Mouse (Mus musculus) small intestine, adult 2 months (tissue): ENCODE results near the gene Cfap70. TPM values are rescaled to one million over a fixed set of nuclear protein-coding genes. Genes with fewer than 3 reads are reported as not detected.
A peak's percentile ranks its signal among the peaks of the same experiment; 100 is the strongest.

Experiments
- H3K27ac ChIP-seq: fragments of 200-500 bp; 2 replicates; pipeline ENCODE4 v1.5.1; 2012; ENCODE audit warnings: low read depth, low read length, control low read depth, inconsistent platforms; ENCODE audit not compliant: insufficient read depth
- H3K27me3 ChIP-seq: fragments of 200-500 bp; 2 replicates; pipeline ENCODE4 v1.6.1; 2012; ENCODE audit warnings: mild to moderate bottlenecking, moderate library complexity, low read length, inconsistent platforms; ENCODE audit not compliant: control insufficient read depth, insufficient read depth
- H3K36me3 ChIP-seq: fragments of 200-500 bp; 2 replicates; pipeline ENCODE4 v1.6.1; 2012; ENCODE audit warnings: mild to moderate bottlenecking, low read length, control low read depth, inconsistent platforms; ENCODE audit not compliant: control insufficient read depth, insufficient read depth
- H3K4me1 ChIP-seq: fragments of 200-500 bp; 2 replicates; pipeline ENCODE4 v1.6.1; 2012; ENCODE audit warnings: low read length, inconsistent platforms, mixed read lengths; ENCODE audit not compliant: control insufficient read depth, insufficient read depth, insufficient read length
- H3K4me3 ChIP-seq: fragments of 200-500 bp; 2 replicates; pipeline ENCODE4 v1.5.1; 2012; ENCODE audit warnings: low read depth, mild to moderate bottlenecking, control low read depth, inconsistent platforms, low read length, moderate library complexity
- CTCF ChIP-seq: fragments of 200-500 bp; IDR thresholded peaks from 2 replicates; pipeline ENCODE4 v1.5.1; 2012; ENCODE audit warnings: low read depth, mild to moderate bottlenecking, control low read depth, inconsistent platforms, low read length, moderate library complexity, mixed read lengths; ENCODE audit not compliant: insufficient replicate concordance, insufficient read length; ENCODE audit errors: extremely low read depth
- POLR2A ChIP-seq: fragments of 200-500 bp; IDR thresholded peaks from 2 replicates; pipeline ENCODE4 v1.6.1; 2012; ENCODE audit warnings: low read depth, mild to moderate bottlenecking, control low read depth, inconsistent platforms, low read length, moderate library complexity
- WGBS: fragments of 180-500 bp; shearing (Covaris S2); methylation state at CpG from one replicate; pipeline ENCODE4 v1.1.7; 2018; 5-methylcytosine and 5-hydroxymethylcytosine counted together
- polyA plus RNA-seq: library from polyadenylated mRNA; depleted of rRNA; stranded (reverse); fragments of >200 nt; gene quantifications from 2 replicates; pipeline ENCODE4 v1.2.3, GENCODE M21; 2012; rRNA removed

The Cfap70 gene
- not detected in 2 replicates for polyA plus RNA-seq

- Histone ChIP-seq H3K27ac (no peak within 1 kb of the TSS), H3K4me1 (peaks cover 3% of the 10 kb centered on the region; the same call in 1 of the 2 replicates), H3K4me3 (peak within 1 kb of the TSS; percentile 41), H3K27me3 (no peaks in the 10 kb centered on the region), H3K36me3 (peaks cover 14% of the 10 kb centered on the region)
- 3% methylated on average over 15 of the region's 15 CpGs for WGBS
- TF ChIP-seq CTCF: no peak
- no peak for TF ChIP-seq POLR2A
Measured at GRCm38 (mm10) chr14:20451765-20452331, at the start of gene Cfap70. Gene Cfap70 (minus strand): TSS chr14:20452226.

- peaks cover 23% of the 10 kb centered on the region for H3K36me3 ChIP-seq
- H3K4me1 ChIP-seq: no peaks in the 10 kb centered on the region; the same call in 1 of the 2 replicates
- TF ChIP-seq POLR2A: no peak
- no peak for TF ChIP-seq CTCF
- no peaks in the 10 kb centered on the region for H3K27me3 ChIP-seq
- no peak overlapping the region for H3K27ac ChIP-seq
- H3K4me3 ChIP-seq: no peak overlapping the region
- WGBS: 91% methylated on average over 3 of the region's 3 CpGs
Measured at GRCm38 (mm10) chr14:20499982-20500381, 48.0 kb upstream of the Cfap70 start.

DNA sequence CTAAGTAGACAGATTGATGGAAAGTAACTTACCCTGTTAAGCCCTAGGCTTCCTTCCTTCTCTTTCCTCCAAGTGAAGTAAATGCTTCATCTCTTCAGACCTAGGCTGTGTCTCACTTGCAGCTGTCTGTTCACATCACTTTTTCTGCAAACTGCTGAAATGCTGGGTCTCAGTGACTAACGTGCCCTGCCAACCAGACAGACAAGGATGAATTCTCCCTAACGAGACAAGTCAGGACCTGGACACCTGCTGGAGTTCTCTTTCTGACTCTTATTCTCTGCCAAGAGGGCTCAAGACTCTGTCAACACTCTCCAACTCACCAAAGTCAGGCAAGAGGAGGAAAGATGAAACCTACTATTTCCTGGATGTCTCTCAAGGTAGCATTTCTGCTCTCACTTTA lies 44.6 kb upstream of the Cfap70 start, which contains the start of gene Mss51:
TSS of gene Mss51 (minus strand) at position 299 of the 400 bp plus-strand sequence.
- H3K4me3 ChIP-seq: no peak within 1 kb of the TSS
- H3K27me3 ChIP-seq: no peaks in the 10 kb centered on the region
- no peak for TF ChIP-seq CTCF
- TF ChIP-seq POLR2A: no peak
- 79% methylated on average over 2 of the region's 2 CpGs for WGBS
- no peaks in the 10 kb centered on the region for H3K4me1 ChIP-seq
- no peak within 1 kb of the TSS for H3K27ac ChIP-seq
- H3K36me3 ChIP-seq: peaks cover 29% of the 10 kb centered on the region

DNA sequence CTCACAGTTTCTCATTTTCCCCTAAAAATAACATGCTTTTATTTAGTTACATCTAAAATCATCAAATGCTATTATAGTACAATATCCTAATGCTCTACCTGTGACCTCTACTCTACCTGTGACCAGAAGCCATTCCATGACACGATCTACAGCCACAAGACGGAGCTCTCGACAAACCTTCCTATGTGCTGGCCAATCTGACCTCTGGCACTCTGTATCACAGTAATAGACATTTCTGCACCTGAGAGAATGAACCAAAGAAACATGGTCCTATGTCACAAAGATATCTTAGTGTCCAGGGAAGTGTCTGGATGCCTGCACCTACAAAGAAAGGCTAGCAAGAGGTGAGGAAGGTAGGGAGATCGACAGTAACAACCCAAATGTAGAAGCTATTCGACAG lies 34.0 kb upstream of the Cfap70 start:
- Histone ChIP-seq H3K27me3 (no peaks in the 10 kb centered on the region), H3K4me1 (no peaks in the 10 kb centered on the region), H3K36me3 (peaks cover 4% of the 10 kb centered on the region), H3K4me3 (no peak overlapping the region), H3K27ac (no peak overlapping the region)
- WGBS: 96% methylated on average over 5 of the region's 5 CpGs
- TF ChIP-seq POLR2A (no peak), CTCF (no peak)

DNA sequence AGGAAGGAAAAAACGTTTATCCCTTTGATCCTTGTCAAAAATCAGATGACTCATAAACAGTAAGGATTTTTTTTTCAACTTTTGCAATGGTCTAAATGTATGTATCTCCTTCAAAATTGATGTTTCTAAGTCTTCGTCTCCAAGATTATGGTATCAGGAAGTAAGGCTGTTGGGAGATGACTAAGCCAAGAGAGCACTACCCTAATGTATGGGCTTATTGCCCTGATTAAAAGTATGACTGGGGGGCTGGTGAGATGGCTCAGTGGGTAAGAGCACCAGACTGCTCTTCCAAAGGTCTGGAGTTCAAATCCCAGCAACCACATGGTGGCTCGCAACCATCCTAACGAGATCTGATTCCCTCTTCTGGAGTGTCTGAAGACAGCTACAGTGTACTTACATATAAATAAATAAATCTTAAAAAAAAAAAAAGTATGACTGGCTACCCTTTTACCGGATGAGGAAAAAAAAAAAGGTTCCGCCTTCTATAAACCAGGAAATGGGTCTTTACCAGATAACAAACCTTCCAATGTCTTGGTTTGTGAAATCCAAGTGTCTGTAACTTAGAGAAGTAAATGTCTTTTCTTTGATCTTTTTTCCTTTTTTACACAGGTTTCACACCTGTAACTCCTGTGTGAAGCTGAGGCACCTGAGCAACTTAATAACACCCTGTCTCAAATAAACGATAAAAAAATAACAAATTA lies 30.2 kb upstream of the Cfap70 start:
- H3K4me1 ChIP-seq: peaks cover 2% of the 10 kb centered on the region
- no peak overlapping the region for H3K4me3 ChIP-seq
- peaks cover 1% of the 10 kb centered on the region; the same call in 1 of the 2 replicates for H3K36me3 ChIP-seq
- H3K27me3 ChIP-seq: no peaks in the 10 kb centered on the region
- WGBS: 80% methylated on average over 7 of the region's 7 CpGs
- TF ChIP-seq CTCF (no peak), POLR2A (no peak)
- no peak overlapping the region for H3K27ac ChIP-seq

DNA sequence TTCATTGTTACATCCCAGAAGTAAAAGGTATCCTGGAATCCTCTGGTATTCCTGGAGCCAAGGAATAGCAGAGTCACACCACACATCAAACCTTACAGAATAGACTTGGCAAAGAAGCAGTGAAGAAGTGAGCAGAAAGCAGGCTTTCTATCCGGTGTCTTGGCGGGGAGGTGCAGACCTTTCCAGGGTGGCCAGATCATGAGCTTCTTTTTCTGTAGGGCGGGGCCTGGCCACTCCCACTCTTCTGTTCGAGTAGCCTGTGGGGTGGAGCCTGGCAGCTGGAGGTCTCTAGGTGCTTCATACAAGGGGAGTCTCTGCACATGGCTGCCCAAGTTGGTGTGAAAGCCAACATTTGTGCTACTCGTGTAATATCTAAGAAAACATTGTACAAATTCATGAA lies 29.2 kb upstream of the Cfap70 start:
- Histone ChIP-seq H3K36me3 (peaks cover 1% of the 10 kb centered on the region; the same call in 1 of the 2 replicates), H3K27me3 (no peaks in the 10 kb centered on the region), H3K4me1 (peaks cover 2% of the 10 kb centered on the region), H3K27ac (no peak overlapping the region), H3K4me3 (no peak overlapping the region)
- TF ChIP-seq CTCF: no peak
- no peak for TF ChIP-seq POLR2A
- 27% methylated on average over 5 of the region's 5 CpGs for WGBS

GRCm38 (mm10) chr14:20480195-20480579 lies 28.2 kb upstream of the Cfap70 start:
- Histone ChIP-seq H3K27ac (no peak overlapping the region), H3K27me3 (no peaks in the 10 kb centered on the region), H3K36me3 (peaks cover 7% of the 10 kb centered on the region; the same call in 1 of the 2 replicates), H3K4me1 (peaks cover 2% of the 10 kb centered on the region), H3K4me3 (peak overlapping the region; percentile 87)
- TF ChIP-seq CTCF: no peak
- TF ChIP-seq POLR2A: no peak
- WGBS: 74% methylated on average over 1 of the region's 1 CpGs
